Mouse (Mus musculus): ENCODE results near the gene Osgepl1. TPM values are rescaled to one million over a fixed set of nuclear protein-coding genes. Genes with fewer than 3 reads are reported as not detected.
"Not testable (repeated sequence)": the region's sequence is repeated elsewhere in the genome, so short reads cannot be mapped to it uniquely, and the experiment has no call there.

Gene Osgepl1
- total RNA-seq (2021): 10 to 100 TPM; 17.5 to 20.6 TPM
- long read RNA-seq, experiment 1, transcript Osgepl1-201 (8 exons, 1,868 nt): major isoform, 25 of 33 reads
- long read RNA-seq, experiment 1, partial matches to known transcripts: 2 of 33 reads
- long read RNA-seq, experiment 1, other reads (novel, unspliced or antisense): 5 of 33 reads
- long read RNA-seq, experiment 2, transcript Osgepl1-201 (8 exons, 1,868 nt): major isoform, 7 of 12 reads
- long read RNA-seq, experiment 2, partial matches to known transcripts: 1 of 12 reads
- long read RNA-seq, experiment 2, other reads (novel, unspliced or antisense): 4 of 12 reads

GRCm38 (mm10) chr1:53312989-53313967 lies at the start of gene Osgepl1:
TSS of gene Osgepl1 (plus strand) at chr1:53313624.
- DNase-seq: peak; percentile 91

- not testable (repeated sequence) for DNase-seq
Measured at GRCm38 (mm10) chr1:53264958-53265612, 48.3 kb upstream of the Osgepl1 start.

- peak; percentile 12 for DNase-seq
Measured at GRCm38 (mm10) chr1:53269901-53270300, 43.5 kb upstream of the Osgepl1 start.

- DNase-seq: peak; percentile 60
Measured at GRCm38 (mm10) chr1:53272646-53273045, 40.8 kb upstream of the Osgepl1 start.

- no peak for DNase-seq
Measured at GRCm38 (mm10) chr1:53291197-53291596, 22.2 kb upstream of the Osgepl1 start.

GRCm38 (mm10) chr1:53296581-53297383 lies 16.6 kb upstream of the Osgepl1 start, which contains the start of the genes Pms1, Ormdl1 and Gm28778:
TSS of gene Pms1 (minus strand) at chr1:53297018.
TSS of gene Ormdl1 (plus strand) at chr1:53297095.
TSS of gene Gm28778 (plus strand) at chr1:53297111.
- DNase-seq: peak; percentile 97

- DNase-seq: peak; percentile 30
Measured at GRCm38 (mm10) chr1:53300506-53300905, 12.9 kb upstream of the Osgepl1 start.

GRCm38 (mm10) chr1:53321662-53322344 lies 8.4 kb downstream of the Osgepl1 start:
- DNase-seq: no peak

- no peak for DNase-seq
Measured at GRCm38 (mm10) chr1:53323254-53323653, 9.8 kb downstream of the Osgepl1 start.

- no peak for DNase-seq
Measured at GRCm38 (mm10) chr1:53324277-53324676, 10.9 kb downstream of the Osgepl1 start.

GRCm38 (mm10) chr1:53324827-53325494 lies 11.5 kb downstream of the Osgepl1 start:
- DNase-seq: no peak

- not testable (repeated sequence) for DNase-seq
Measured at GRCm38 (mm10) chr1:53333527-53333926, 20.1 kb downstream of the Osgepl1 start.

- DNase-seq: no peak
Measured at GRCm38 (mm10) chr1:53335465-53335864, 22.0 kb downstream of the Osgepl1 start.

- not testable (repeated sequence) for DNase-seq
Measured at GRCm38 (mm10) chr1:53337403-53337802, 24.0 kb downstream of the Osgepl1 start.

- no peak for DNase-seq
Measured at GRCm38 (mm10) chr1:53341071-53341470, 27.6 kb downstream of the Osgepl1 start.

GRCm38 (mm10) chr1:53352327-53353261 lies 39.2 kb downstream of the Osgepl1 start, which contains the start of the genes Asdurf, Gm28551 and Asnsd1:
TSS of gene Asdurf (minus strand) at chr1:53352619.
TSS of gene Gm28551 (minus strand) at chr1:53352667.
TSS of gene Asnsd1 (minus strand) at chr1:53352752.
- peak; percentile 99 for DNase-seq

GRCm38 (mm10) chr1:53358988-53359387 lies 45.6 kb downstream of the Osgepl1 start:
- no peak for DNase-seq

All from adrenal gland, postnatal 10 days (tissue).